Mouse (Mus musculus): Measurements from ENCODE around the gene Rasd2.

Gene Rasd2

DNA sequence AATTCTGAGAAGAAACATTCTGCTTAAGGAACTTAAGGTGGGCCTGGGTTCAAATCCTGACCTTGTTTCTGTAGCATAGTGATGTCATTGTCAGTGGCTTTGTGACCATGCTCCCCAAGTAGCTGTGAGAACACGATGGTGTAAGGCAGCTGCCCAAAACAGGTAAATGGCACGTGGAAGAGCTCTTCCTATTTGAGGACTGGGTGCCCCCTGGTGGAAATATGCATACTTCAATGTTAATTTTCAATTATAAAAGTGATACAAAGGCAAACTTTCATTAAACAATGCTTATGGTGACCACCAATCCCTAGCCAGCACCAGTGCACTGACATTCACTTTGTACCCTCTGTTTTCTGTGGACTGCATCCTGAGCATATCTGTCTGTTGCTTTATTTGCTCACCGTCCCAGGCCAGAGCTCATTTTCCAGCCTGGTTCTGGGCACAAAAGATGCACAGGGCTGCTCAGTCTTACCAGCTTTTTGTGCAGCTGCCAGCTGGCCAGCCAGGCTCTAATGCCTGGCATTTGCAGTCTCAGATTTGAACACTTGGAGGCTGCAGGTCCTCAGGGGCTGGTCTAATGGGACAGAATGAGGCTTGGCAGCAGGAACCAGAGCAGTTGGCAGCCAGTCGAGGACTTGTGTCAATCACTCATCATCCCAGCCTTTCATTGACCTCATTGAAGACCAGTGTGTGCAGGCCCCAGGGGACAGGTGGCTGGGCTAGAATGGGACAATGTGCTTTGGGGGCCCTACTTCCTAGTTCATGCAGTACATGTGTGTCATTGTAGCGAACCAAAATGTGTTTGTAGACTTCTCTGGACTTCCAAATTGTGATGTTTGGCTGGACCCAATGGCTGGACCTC, 6.4 kb downstream of the Rasd2 start:
- DNase-seq (ENCODE audit: low read depth, low spot score) = peak; percentile 36

- no peak for DNase-seq (ENCODE audit: low read depth, low spot score)
Observed at GRCm38 (mm10) chr8:75222665-75223064, 8.9 kb downstream of the Rasd2 start.

GRCm38 (mm10) chr8:75226773-75227172, 13.0 kb downstream of the Rasd2 start:
- DNase-seq (ENCODE audit: low read depth, low spot score) = no peak

- no peak for DNase-seq (ENCODE audit: low read depth, low spot score)
Observed at GRCm38 (mm10) chr8:75233915-75234554, 20.3 kb downstream of the Rasd2 start.

DNA sequence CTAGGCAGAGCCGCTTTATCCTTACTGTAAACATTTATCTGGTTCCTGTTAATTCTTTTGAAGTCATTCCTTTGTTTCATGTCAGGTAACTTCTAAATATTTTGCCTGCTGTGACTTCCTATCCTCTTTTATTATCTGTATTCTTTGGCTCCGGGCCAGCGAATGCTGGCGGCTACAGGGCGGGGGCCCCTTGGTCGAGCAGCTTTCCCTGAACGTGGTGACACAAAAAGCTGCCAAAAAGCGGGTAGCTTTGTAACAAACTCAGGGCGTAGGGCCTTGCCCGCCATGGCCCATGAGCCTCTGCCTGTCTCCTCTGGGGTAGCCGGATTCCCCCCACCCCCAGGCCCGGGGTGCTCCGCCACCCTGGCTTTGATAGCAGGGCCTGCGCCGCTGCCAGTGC, 33.6 kb downstream of the Rasd2 start:
- DNase-seq (ENCODE audit: low read depth, low spot score) = no peak

DNA sequence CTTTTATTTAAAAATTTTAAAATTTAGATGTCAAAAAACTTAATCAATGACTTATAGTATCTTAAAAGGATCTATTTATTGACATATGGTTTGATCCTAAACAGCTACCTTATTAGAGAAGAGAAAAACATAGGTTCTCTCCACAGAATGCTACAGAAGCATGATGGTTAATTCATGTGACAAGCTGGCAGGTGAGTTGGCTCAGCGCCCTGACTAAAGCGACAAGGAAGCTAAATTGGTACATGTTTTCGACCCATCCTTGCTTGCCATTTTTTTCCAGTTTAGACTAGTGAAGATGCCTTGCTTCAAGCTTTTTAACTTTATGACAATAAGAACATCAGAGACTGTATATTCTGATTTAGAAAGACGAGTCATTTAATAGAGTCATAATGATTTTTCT, 35.4 kb downstream of the Rasd2 start:
- DNase-seq (ENCODE audit: low read depth, low spot score) = no peak

DNA sequence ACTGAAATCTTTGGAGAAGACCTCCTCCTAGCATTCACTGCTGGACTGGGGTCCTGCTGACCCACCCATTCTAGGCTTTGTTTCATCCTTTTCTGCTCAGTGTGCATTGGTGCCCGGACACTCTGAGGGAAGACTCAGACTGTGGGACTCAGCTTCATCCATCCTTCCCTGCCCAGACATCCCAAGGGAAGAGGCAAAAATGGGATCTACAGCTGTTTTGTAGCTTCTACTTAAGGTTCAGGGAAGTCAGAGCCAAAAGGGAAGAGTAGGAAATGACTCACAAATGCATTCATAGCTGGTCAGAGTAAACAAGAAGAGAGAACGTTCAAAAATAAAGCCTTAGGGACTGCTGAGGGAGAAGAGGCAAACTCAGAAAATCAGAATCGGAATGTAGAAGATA, 40.3 kb downstream of the Rasd2 start:
- no peak for DNase-seq (ENCODE audit: low read depth, low spot score)

GRCm38 (mm10) chr8:75255635-75256034, 41.9 kb downstream of the Rasd2 start:
- DNase-seq (ENCODE audit: low read depth, low spot score) = no peak

GRCm38 (mm10) chr8:75272166-75272565, 58.4 kb downstream of the Rasd2 start:
- DNase-seq (ENCODE audit: low read depth, low spot score) = peak; percentile 8

Data from CD4-positive helper T cell, adult 2 months (primary cell).